Mouse (Mus musculus) embryonic facial prominence, embryonic 14.5 days (tissue): ENCODE results near the gene Gsdme. TPM values are rescaled to one million over a fixed set of nuclear protein-coding genes. Genes with fewer than 3 reads are reported as not detected.

ENCODE experiments used
- ATAC-seq: fragments of 200-750 bp; cut with Nextera tagmentation; 2 replicates; pipeline ENCODE4 v1.8.0; 2017; ENCODE audit warnings: low read depth, moderate number of reproducible peaks, moderate TSS enrichment
- DNase-seq: peaks from one replicate; pipeline ENCODE4 v3.0.0-alpha.2; 2015; ENCODE audit warnings: low spot score
- H3K27ac ChIP-seq: fragments of 300-500 bp; sonication (generic); replicated peaks from 2 replicates; pipeline ENCODE4 v1.5.1; 2014; ENCODE audit warnings: low read depth, mild to moderate bottlenecking, low read length, moderate library complexity
- H3K27me3 ChIP-seq: fragments of 300-500 bp; sonication (generic); replicated peaks from 2 replicates; pipeline ENCODE4 v1.6.1; 2014; ENCODE audit warnings: low read length; ENCODE audit not compliant: control insufficient read depth, insufficient read depth
- H3K36me3 ChIP-seq: fragments of 300-500 bp; sonication (generic); 2 replicates; pipeline ENCODE4 v1.6.1; 2014; ENCODE audit warnings: low read length, mixed read lengths; ENCODE audit not compliant: control insufficient read depth, insufficient read depth
- H3K4me1 ChIP-seq: fragments of 300-500 bp; sonication (generic); 2 replicates; pipeline ENCODE4 v1.6.1; 2014; ENCODE audit warnings: antibody characterized with exemption, low read length; ENCODE audit not compliant: control insufficient read depth, insufficient read depth
- H3K4me2 ChIP-seq: fragments of 300-500 bp; sonication (generic); 2 replicates; pipeline ENCODE4 v1.6.1; 2014; ENCODE audit warnings: low read depth, mild to moderate bottlenecking, low read length, moderate library complexity, mixed read lengths
- H3K4me3 ChIP-seq: fragments of 300-500 bp; sonication (generic); 2 replicates; pipeline ENCODE4 v1.5.1; 2014; ENCODE audit warnings: low read depth, mild to moderate bottlenecking, low read length
- H3K9ac ChIP-seq: fragments of 300-500 bp; sonication (generic); 2 replicates; pipeline ENCODE4 v1.6.1; 2014; ENCODE audit warnings: low read depth, mild to moderate bottlenecking, low read length, moderate library complexity, mixed read lengths
- H3K9me3 ChIP-seq: fragments of 300-500 bp; sonication (generic); 2 replicates; pipeline ENCODE4 v1.6.1; 2016; ENCODE audit warnings: low read length; ENCODE audit not compliant: control insufficient read depth
- WGBS: fragments of 180-500 bp; shearing (Covaris S2); extraction: QIAGEN DNeasy Blood & Tissue Kit; methylation state at CpG from one replicate; pipeline ENCODE4 v1.1.7; 2014; 5-methylcytosine and 5-hydroxymethylcytosine counted together
- polyA plus RNA-seq: library from polyadenylated mRNA; unstranded; fragments of >200 nt; fragmentation: Nextera tagmentation; extraction: Ambion mirVana; gene quantifications from 2 replicates; pipeline ENCODE4 v1.2.1, GENCODE M21; 2014

Gsdme gene
- polyA plus RNA-seq, 1 experiment from 2014 or later, result 33.5 TPM

- Histone ChIP-seq H3K36me3 (peaks cover 30% of the 10 kb centered on the region), H3K27ac (no peak overlapping the region), H3K4me3 (no peak overlapping the region), H3K9ac (no peak overlapping the region), H3K4me1 (no peaks in the 10 kb centered on the region), H3K4me2 (no peak overlapping the region), H3K9me3 (no peaks in the 10 kb centered on the region), H3K27me3 (no peaks in the 10 kb centered on the region)
- ATAC-seq (no peak), DNase-seq (no peak)
- WGBS, result 86% methylated on average over 3 of the region's 3 CpGs
Observed at GRCm38 (mm10) chr6:50192822-50193221, 70.8 kb downstream of the Gsdme start.

- Histone ChIP-seq H3K27ac (no peak overlapping the region), H3K9me3 (no peaks in the 10 kb centered on the region), H3K36me3 (peaks cover 30% of the 10 kb centered on the region), H3K9ac (no peak overlapping the region), H3K4me3 (no peak overlapping the region), H3K4me2 (no peak overlapping the region), H3K4me1 (no peaks in the 10 kb centered on the region), H3K27me3 (no peaks in the 10 kb centered on the region)
- ATAC-seq (no peak), DNase-seq (no peak)
- WGBS, result 76% methylated on average over 1 of the region's 1 CpGs
Observed at GRCm38 (mm10) chr6:50192169-50192568, 71.5 kb downstream of the Gsdme start.

DNA sequence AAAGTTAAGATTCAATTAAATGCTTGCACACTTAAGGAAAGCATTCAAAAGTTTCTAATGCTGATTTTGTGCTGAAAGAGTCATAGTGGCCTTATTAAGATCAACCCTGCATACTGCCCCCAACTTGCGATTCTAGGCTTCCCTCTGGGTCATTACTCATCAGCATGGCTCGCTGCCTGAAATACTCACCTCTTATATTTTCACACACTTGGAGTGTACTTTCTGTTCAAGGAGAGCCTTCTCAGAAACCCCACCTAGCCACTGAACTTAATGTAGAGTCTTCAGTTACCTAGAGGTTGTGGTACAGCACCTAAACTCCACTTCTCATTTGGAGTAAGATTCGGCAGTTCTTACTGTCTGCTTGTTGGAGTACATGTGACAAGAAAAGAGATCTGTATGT is 72.1 kb downstream of the Gsdme start:
- no peak overlapping the region for H3K9ac ChIP-seq
- H3K4me3 ChIP-seq, result no peak overlapping the region
- ATAC-seq, result no peak
- H3K27me3 ChIP-seq, result no peaks in the 10 kb centered on the region
- H3K9me3 ChIP-seq, result no peaks in the 10 kb centered on the region
- no peak overlapping the region for H3K4me2 ChIP-seq
- H3K27ac ChIP-seq, result no peak overlapping the region
- DNase-seq, result no peak
- WGBS, result 89% methylated on average over 3 of the region's 3 CpGs
- peaks cover 30% of the 10 kb centered on the region for H3K36me3 ChIP-seq
- no peaks in the 10 kb centered on the region for H3K4me1 ChIP-seq

DNA sequence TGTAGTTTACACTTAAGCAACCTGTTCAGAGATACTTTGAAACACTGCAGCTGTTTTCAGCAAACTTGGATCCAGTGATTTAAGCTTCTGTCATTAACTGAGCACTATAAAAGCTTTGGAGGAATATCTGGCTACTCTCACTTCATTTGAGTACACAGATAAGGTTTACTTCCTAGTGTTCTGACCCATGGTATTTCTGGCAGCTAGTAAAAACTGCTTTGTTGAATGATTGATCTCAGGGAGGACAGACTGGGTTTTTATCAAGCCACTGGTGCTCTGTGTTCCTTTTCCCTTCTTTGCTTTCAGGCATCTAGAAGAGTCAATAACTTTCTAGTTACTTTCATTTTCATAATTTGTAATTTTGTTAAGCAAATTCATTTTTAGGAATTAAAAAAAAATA is 74.3 kb downstream of the Gsdme start:
- Histone ChIP-seq H3K9ac (no peak overlapping the region), H3K4me3 (no peak overlapping the region), H3K27me3 (no peaks in the 10 kb centered on the region), H3K36me3 (peaks cover 31% of the 10 kb centered on the region), H3K9me3 (no peaks in the 10 kb centered on the region), H3K4me2 (no peak overlapping the region), H3K27ac (no peak overlapping the region), H3K4me1 (no peaks in the 10 kb centered on the region)
- DNase-seq, result no peak
- no peak for ATAC-seq

DNA sequence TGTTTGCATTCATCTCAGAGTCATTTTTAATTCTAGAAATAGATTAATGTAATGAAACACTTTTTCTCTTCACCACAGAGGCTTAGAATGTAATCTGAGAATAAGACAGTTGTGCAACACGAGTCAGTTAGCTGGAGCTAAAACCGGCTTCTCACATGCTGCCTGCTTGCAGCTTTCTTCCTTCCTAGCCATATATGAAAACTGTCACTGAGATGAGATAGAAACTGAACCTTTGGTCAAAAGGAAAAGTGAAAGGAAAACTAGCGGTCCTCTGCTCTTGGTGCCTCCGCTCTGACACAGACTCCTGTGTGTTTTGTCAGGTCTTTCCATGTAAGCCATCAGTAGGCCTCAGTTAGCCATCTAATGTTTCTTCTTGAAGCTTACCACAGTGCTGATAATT is 75.7 kb downstream of the Gsdme start:
- DNase-seq (peak; percentile 29), ATAC-seq (no peak)
- H3K9me3 ChIP-seq, result no peaks in the 10 kb centered on the region
- H3K36me3 ChIP-seq, result peaks cover 31% of the 10 kb centered on the region
- H3K27me3 ChIP-seq, result no peaks in the 10 kb centered on the region
- H3K4me1 ChIP-seq, result no peaks in the 10 kb centered on the region
- H3K9ac ChIP-seq, result no peak overlapping the region
- WGBS, result 67% methylated on average over 4 of the region's 4 CpGs
- no peak overlapping the region for H3K4me2 ChIP-seq
- no peak overlapping the region for H3K4me3 ChIP-seq
- no peak overlapping the region for H3K27ac ChIP-seq

DNA sequence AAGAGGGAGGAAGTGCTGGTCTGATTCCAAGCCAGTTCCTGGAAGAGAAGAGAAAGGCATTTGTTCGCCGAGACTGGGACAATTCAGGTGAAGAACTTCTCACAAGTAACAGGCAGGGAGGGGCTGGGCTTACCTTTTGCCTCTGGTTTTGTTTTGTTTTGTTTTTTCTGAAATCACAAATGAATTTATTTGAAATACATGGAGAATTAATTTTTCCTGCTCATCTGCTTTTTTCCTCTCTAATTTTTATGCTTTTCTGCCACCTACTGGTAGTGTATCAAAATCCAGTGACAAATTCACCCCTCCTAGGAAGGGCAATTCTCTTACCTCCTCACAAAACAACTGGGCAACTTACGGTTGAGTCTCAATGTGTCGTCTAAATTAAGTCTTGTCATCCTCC is 83.5 kb downstream of the Gsdme start:
- Histone ChIP-seq H3K36me3 (peaks cover 12% of the 10 kb centered on the region), H3K4me2 (no peak overlapping the region), H3K27me3 (no peaks in the 10 kb centered on the region), H3K9me3 (no peaks in the 10 kb centered on the region), H3K27ac (no peak overlapping the region), H3K9ac (no peak overlapping the region), H3K4me3 (no peak overlapping the region), H3K4me1 (no peaks in the 10 kb centered on the region)
- DNase-seq (no peak), ATAC-seq (no peak)
- 73% methylated on average over 4 of the region's 4 CpGs for WGBS

- Histone ChIP-seq H3K4me1 (no peaks in the 10 kb centered on the region), H3K27me3 (no peaks in the 10 kb centered on the region), H3K4me2 (no peak overlapping the region), H3K27ac (no peak overlapping the region), H3K36me3 (peaks cover 9% of the 10 kb centered on the region), H3K4me3 (no peak overlapping the region), H3K9ac (no peak overlapping the region), H3K9me3 (no peaks in the 10 kb centered on the region)
- WGBS, result 90% methylated on average over 1 of the region's 1 CpGs
- DNase-seq (no peak), ATAC-seq (no peak)
Observed at GRCm38 (mm10) chr6:50175736-50176135, 87.9 kb downstream of the Gsdme start.

- H3K9me3 ChIP-seq, result no peaks in the 10 kb centered on the region
- peaks cover 9% of the 10 kb centered on the region for H3K36me3 ChIP-seq
- DNase-seq, result no peak
- ATAC-seq, result no peak
- H3K27me3 ChIP-seq, result no peaks in the 10 kb centered on the region
- no peak overlapping the region for H3K9ac ChIP-seq
- H3K4me1 ChIP-seq, result no peaks in the 10 kb centered on the region
- H3K4me3 ChIP-seq, result no peak overlapping the region
- no peak overlapping the region for H3K4me2 ChIP-seq
- H3K27ac ChIP-seq, result no peak overlapping the region
Observed at GRCm38 (mm10) chr6:50169771-50170170, 93.9 kb downstream of the Gsdme start.

GRCm38 (mm10) chr6:50168821-50169220 is 94.8 kb downstream of the Gsdme start:
- ATAC-seq, result no peak
- peaks cover 9% of the 10 kb centered on the region for H3K36me3 ChIP-seq
- WGBS, result 85% methylated on average over 4 of the region's 4 CpGs

More at GRCm38 (mm10) chr6:50168821-50169220, 94.8 kb downstream of the Gsdme start:
- no peaks in the 10 kb centered on the region for H3K9me3 ChIP-seq
- no peak overlapping the region for H3K4me3 ChIP-seq
- H3K4me1 ChIP-seq, result no peaks in the 10 kb centered on the region
- H3K27ac ChIP-seq, result no peak overlapping the region
- no peaks in the 10 kb centered on the region for H3K27me3 ChIP-seq
- H3K4me2 ChIP-seq, result no peak overlapping the region
- DNase-seq, result no peak
- H3K9ac ChIP-seq, result no peak overlapping the region
